Mouse (Mus musculus) liver, embryonic 14.5 days (tissue): ENCODE measurements around the gene Snap25.

Experiments used
- CTCF ChIP-seq: IDR thresholded peaks from 2 replicates; pipeline ENCODE4 v1.5.1; 2016; ENCODE audit warnings: antibody characterized with exemption, low read depth, control low read depth
- EP300 ChIP-seq: IDR thresholded peaks from 2 replicates; pipeline ENCODE4 v1.6.1; 2016; ENCODE audit warnings: antibody characterized with exemption, low read depth

- TF ChIP-seq EP300 (no peak), CTCF (no peak)
Observed at GRCm38 (mm10) chr2:136744683-136745326, 31.6 kb downstream of the Snap25 start.
